Mouse (Mus musculus): Measurements from ENCODE around the gene Lgi4.

GRCm38 (mm10) chr7:31040281-31041022 is 18.7 kb upstream of the Lgi4 start:
- TF ChIP-seq CTCF (IDR thresholded peaks at IDR 0.05; ENCODE audit: low read depth) (no peak), EP300 (IDR thresholded peaks at IDR 0.05; ENCODE audit: low read depth) (no peak)

All from liver, postnatal 0 days (tissue).